Mouse (Mus musculus) left cerebral cortex, adult 11 months (tissue): ENCODE results near the gene Vmn1r16.
"Not testable (repeated sequence)": the region's sequence is repeated elsewhere in the genome, so short reads cannot be mapped to it uniquely, and the experiment has no call there.

Source experiments
- DNase-seq: peaks from one replicate; pipeline ENCODE4 v3.0.0; 2022; ENCODE audit warnings: low spot score

Gene Vmn1r16

DNA sequence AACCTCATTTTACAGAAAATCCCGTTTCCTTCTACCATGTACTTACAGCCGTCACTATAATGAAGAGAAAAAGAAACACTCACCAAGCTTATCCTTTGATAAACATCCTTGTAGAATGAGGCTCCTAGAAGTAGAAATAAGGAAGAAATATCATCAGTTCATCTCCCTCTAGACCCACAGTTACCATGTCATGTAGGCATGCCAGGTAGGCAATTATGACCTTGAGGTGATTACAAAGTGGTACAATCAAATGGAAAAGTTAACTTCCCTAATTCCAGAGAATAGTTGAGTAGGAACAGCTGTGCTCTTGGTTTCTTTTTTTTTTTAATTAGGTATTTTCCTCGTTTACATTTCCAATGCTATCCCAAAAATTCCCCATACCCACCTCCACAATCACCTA lies at the start of gene Vmn1r16:
Gene Vmn1r16 (minus strand): TSS at position 101 of the 400 bp plus-strand sequence.
- DNase-seq, result no peak

DNA sequence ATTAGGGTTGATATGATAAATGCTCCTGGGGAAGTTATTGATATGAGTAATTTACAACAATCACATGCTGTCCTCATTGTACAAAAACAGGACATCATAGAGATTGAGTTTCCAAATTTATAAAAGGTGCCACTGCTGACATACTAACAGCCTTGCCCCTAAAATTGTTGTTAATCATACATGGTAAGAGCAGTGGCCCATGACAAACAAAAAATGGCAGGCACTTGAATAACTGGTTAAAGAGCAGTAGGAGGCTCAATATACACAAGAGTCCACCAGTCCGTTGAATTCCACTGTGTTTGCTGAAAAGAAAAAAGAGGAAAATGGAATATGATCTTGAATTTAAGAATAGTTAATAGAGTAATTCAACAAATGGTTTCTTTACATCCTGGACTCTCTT lies 38.2 kb upstream of the Vmn1r16 start:
- no peak for DNase-seq

DNA sequence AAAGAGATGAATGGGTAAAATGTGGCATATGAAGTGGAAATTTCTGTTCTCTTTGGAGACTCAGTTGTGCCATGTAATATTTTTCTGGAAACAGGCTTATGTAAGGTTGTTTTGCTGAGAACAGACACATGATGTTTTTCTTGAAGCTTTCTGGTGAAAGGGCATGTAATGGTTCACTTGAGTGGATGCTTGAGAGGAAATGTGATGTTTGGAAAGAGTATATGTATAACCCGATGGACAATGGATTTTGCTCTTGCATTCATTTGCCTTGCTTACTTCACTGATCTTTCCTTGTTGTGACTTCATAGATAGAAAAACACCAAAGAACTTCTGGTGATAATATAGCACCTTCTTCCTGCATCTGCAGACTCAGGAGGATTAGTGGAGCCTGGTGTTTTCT lies 36.6 kb upstream of the Vmn1r16 start:
- not testable (repeated sequence) for DNase-seq

DNA sequence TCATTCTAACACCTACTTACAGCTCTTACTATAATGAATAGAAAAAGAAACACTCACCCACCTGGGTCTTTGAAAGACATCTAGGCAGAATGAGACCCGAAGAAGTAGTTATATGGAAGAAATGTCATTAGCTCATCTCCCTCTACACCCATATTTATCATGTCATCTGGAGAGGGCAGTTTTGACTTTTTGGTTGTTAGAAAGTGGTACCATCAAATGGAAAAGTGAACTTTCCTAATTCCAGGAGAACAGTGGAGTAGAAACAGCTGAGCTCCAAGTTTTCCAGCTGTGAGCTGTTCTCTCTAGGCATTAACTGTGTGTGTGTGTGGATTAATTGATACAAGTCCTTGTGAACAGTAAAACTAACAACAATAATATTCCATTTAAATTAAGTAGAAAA lies 34.3 kb upstream of the Vmn1r16 start, which contains the start of gene Vmn1r17:
Gene Vmn1r17 (minus strand): TSS at position 101 of the 400 bp plus-strand sequence.
- no peak for DNase-seq

DNA sequence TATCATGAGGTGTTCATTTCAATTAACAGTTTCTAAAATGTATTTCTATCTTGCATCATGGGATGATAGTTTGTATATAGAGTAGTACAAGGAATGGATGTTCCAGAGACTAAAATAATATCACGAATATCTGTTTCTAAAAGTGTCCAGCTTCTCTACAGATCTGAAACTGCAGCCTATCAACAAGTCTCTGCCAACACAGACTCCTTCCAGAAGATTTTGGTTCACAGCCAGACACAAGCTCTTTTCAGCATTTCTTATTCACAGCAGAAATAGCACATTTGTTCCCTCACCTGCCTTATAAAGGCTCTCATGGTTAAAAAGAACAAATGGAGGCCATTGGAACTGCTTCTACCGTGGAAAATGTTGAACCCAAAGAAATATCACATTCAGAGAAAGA lies 27.6 kb upstream of the Vmn1r16 start:
- no peak for DNase-seq

DNA sequence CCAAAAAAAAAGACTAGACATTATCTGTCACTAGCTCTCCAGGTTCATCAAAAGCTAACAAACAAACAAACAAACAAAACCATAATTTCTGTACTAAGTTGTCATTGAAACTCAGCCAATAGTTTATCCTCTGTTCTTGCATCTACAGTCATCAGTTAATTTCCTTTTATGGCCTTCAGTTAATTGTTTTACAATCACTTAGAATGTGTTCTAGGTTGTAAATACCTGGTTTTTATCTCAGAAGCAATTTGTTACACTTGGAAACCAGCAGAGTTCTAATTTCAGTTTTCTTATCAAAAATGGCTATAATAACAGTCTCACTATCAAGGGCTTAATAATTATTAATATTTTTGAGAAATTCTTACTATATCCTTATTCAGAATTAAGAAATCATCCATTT lies 3.1 kb downstream of the Vmn1r16 start:
- no peak for DNase-seq

DNA sequence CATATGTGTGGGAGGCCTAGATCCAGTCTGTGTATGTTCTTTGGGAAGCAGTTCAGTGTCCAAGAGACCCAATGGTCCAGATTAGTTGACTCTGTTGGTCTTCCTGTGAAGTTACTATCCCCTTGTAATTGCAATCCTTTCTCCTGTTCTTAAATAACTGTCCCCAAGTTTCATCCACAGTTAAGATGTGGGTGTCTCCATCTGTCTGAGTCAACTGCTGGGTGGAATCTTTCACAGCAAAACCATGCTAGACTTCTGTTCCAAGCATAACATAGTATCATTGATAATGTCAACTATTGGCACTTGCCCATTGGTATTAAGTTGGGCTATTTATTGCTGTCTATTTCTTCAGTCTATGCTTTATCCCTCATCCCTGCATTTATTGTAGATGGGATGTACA lies 50.3 kb downstream of the Vmn1r16 start:
- DNase-seq, result no peak

DNA sequence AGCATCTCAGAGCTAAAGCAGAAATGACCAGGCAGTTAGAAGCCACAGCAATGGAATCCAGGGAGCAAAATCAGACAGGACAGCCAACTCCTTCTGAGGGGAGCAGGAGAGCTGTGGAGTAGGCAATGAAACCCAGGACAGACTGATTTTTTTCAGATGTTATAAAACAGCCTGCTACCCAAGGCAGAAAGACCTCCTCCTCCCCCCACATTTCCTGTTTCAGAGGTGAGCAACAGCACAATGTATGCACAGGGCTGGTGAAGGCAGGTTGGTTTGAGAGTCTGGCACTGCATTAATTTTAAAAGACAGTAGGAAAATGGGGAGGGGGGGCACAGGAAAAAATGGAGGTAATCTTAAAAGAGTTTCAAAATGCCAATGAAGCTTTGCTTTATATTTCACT lies 56.8 kb downstream of the Vmn1r16 start:
- no peak for DNase-seq

DNA sequence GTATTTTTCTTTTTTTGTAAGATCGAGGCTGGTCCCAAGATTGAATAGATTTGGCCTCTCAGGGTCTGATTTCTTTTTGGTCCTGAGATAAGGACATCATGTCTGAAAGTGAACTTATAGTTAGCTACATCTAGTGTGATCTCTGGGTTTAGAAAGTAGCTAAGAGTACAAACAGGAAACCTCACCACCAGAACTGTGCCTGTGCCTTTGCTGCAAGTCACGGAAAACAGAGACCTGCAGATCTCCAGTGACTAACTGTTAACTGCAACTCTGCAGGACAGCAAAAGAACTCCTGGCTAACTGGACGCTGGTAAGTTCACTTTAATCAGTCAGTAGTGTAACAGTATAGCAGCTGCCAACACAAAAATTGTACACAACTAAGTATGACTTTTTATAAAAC lies 57.4 kb downstream of the Vmn1r16 start:
- DNase-seq, result no peak
